Mouse (Mus musculus): ENCODE results near the gene Arhgap9. TPM values are rescaled to one million over a fixed set of nuclear protein-coding genes. Genes with fewer than 3 reads are reported as not detected.

Arhgap9 gene
- polyA plus RNA-seq, 1 experiment from 2014 or later, result 0.81 TPM

- Histone ChIP-seq H3K4me1 (ENCODE audit: control insufficient read depth, insufficient read depth, low read depth, low read length) (peaks cover 4% of the 10 kb centered on the region; the same call in 1 of the 2 replicates), H3K9me3 (ENCODE audit: control insufficient read depth, low read length) (no peaks in the 10 kb centered on the region), H3K27ac (ENCODE audit: low read depth, low read length) (no peak overlapping the region), H3K36me3 (ENCODE audit: control insufficient read depth, insufficient read depth, low read length) (no peaks in the 10 kb centered on the region), H3K9ac (ENCODE audit: low read depth, low read length) (no peak overlapping the region), H3K4me3 (ENCODE audit: low read length) (no peak overlapping the region), H3K27me3 (replicated peaks; ENCODE audit: control insufficient read depth, insufficient read depth, low read length) (0 out of 2 replicates have a peak, but pooled peaks cover 2% of the 10 kb centered on the region), H3K4me2 (ENCODE audit: low read length) (no peak overlapping the region)
- WGBS, result 77% methylated on average over 2 of the region's 2 CpGs
- no peak for ATAC-seq
These were observed 4.5 kb upstream of the Arhgap9 start for GRCm38 (mm10) chr10:127317277-127317676.

- Histone ChIP-seq H3K9ac (ENCODE audit: low read depth, low read length) (no peak overlapping the region), H3K27me3 (replicated peaks; ENCODE audit: control insufficient read depth, insufficient read depth, low read length) (peaks cover 5% of the 10 kb centered on the region; the same call in 1 of the 2 replicates), H3K4me3 (ENCODE audit: low read length) (no peak overlapping the region), H3K27ac (ENCODE audit: low read depth, low read length) (no peak overlapping the region), H3K4me1 (ENCODE audit: control insufficient read depth, insufficient read depth, low read depth, low read length) (no peaks in the 10 kb centered on the region), H3K36me3 (ENCODE audit: control insufficient read depth, insufficient read depth, low read length) (no peaks in the 10 kb centered on the region), H3K9me3 (ENCODE audit: control insufficient read depth, low read length) (no peaks in the 10 kb centered on the region), H3K4me2 (ENCODE audit: low read length) (no peak overlapping the region)
- 57% methylated on average over 4 of the region's 4 CpGs for WGBS
- no peak for ATAC-seq
These were observed 3.8 kb upstream of the Arhgap9 start for GRCm38 (mm10) chr10:127318009-127318408.

DNA sequence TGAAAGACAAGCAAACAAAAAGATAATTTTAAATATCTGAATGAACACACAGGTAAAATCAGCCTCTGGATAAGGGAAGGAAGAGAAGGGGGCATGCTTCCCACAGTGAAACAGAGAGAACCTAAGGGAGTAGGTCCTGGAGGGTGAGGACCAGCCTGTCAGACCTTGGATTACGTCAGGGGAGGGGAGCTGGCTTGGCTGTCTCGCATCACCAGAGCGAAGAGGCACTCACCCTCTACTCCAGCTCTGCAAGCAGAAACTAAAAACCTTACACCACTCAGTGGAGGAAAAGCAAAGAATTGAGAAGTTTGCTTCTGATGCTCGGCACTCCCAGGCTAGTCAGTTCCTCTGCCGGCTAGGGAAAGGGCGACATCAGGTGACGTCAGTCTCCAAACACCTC lies 1.8 kb upstream of the Arhgap9 start:
- H3K27me3 ChIP-seq (replicated peaks; ENCODE audit: control insufficient read depth, insufficient read depth, low read length), result peaks cover 16% of the 10 kb centered on the region
- H3K36me3 ChIP-seq (ENCODE audit: control insufficient read depth, insufficient read depth, low read length), result no peaks in the 10 kb centered on the region
- H3K27ac ChIP-seq (ENCODE audit: low read depth, low read length), result no peak overlapping the region
- no peaks in the 10 kb centered on the region for H3K9me3 ChIP-seq (ENCODE audit: control insufficient read depth, low read length)
- no peak overlapping the region for H3K9ac ChIP-seq (ENCODE audit: low read depth, low read length)
- no peak for ATAC-seq
- WGBS, result 80% methylated on average over 7 of the region's 7 CpGs
- no peak overlapping the region for H3K4me3 ChIP-seq (ENCODE audit: low read length)
- no peaks in the 10 kb centered on the region for H3K4me1 ChIP-seq (ENCODE audit: control insufficient read depth, insufficient read depth, low read depth, low read length)
- no peak overlapping the region for H3K4me2 ChIP-seq (ENCODE audit: low read length)

DNA sequence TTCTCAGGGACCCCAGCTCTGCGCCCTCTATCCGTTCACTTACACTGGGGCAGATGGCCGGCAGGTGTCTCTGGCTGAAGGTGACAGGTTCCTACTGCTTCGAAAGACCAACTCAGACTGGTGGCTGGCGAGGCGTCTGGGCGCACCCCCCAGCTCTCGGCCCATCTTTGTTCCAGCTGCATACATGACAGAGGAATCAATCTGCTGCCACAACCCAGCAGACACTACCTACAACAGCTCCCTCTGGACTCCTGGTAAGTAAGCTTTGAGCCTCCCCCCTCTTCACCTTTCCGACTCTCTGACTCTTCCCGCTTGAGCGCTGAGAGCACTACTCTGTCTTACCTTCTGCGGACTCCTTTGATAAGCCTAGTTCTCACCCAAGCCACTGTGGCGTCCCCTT lies 414 bp downstream of the Arhgap9 start:
- no peak overlapping the region for H3K4me3 ChIP-seq (ENCODE audit: low read length)
- H3K4me1 ChIP-seq (ENCODE audit: control insufficient read depth, insufficient read depth, low read depth, low read length), result peaks cover 10% of the 10 kb centered on the region
- WGBS, result 66% methylated on average over 13 of the region's 13 CpGs
- H3K9ac ChIP-seq (ENCODE audit: low read depth, low read length), result no peak overlapping the region
- no peaks in the 10 kb centered on the region for H3K36me3 ChIP-seq (ENCODE audit: control insufficient read depth, insufficient read depth, low read length)
- no peak overlapping the region for H3K27ac ChIP-seq (ENCODE audit: low read depth, low read length)
- ATAC-seq, result no peak
- H3K4me2 ChIP-seq (ENCODE audit: low read length), result no peak overlapping the region
- H3K9me3 ChIP-seq (ENCODE audit: control insufficient read depth, low read length), result 0 out of 2 replicates have a peak, but pooled peaks cover under 1% of the 10 kb centered on the region
- H3K27me3 ChIP-seq (replicated peaks; ENCODE audit: control insufficient read depth, insufficient read depth, low read length), result peaks cover 32% of the 10 kb centered on the region

DNA sequence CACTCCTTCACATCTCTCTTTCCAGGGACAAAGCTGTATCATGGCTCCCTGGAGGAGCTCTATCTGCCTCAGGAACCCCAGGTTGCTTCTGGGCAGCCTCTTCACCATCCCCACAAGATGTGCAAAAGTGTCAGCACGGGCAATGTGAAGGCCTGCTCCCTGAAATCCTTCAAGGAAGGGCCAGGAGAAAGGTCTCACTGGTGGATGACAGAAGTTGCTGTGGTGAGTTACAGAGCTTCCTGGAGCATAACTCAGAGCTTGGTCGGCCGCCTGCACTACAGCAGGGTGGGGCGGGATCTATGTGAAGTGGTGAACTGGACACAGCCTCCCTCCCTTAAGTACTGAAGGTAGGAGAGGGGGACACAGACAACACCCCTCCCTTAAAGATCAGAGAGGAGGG lies 905 bp downstream of the Arhgap9 start:
- Histone ChIP-seq H3K27ac (ENCODE audit: low read depth, low read length) (no peak overlapping the region), H3K4me2 (ENCODE audit: low read length) (no peak overlapping the region), H3K9ac (ENCODE audit: low read depth, low read length) (no peak overlapping the region), H3K9me3 (ENCODE audit: control insufficient read depth, low read length) (0 out of 2 replicates have a peak, but pooled peaks cover 2% of the 10 kb centered on the region), H3K36me3 (ENCODE audit: control insufficient read depth, insufficient read depth, low read length) (no peaks in the 10 kb centered on the region), H3K4me3 (ENCODE audit: low read length) (no peak overlapping the region), H3K27me3 (replicated peaks; ENCODE audit: control insufficient read depth, insufficient read depth, low read length) (peaks cover 37% of the 10 kb centered on the region), H3K4me1 (ENCODE audit: control insufficient read depth, insufficient read depth, low read depth, low read length) (peaks cover 10% of the 10 kb centered on the region)
- WGBS, result 85% methylated on average over 4 of the region's 4 CpGs
- ATAC-seq, result no peak

- H3K36me3 ChIP-seq (ENCODE audit: control insufficient read depth, insufficient read depth, low read length), result no peaks in the 10 kb centered on the region
- ATAC-seq, result no peak
- H3K9ac ChIP-seq (ENCODE audit: low read depth, low read length), result no peak overlapping the region
- H3K27ac ChIP-seq (ENCODE audit: low read depth, low read length), result no peak overlapping the region
- 82% methylated on average over 17 of the region's 17 CpGs for WGBS
- H3K9me3 ChIP-seq (ENCODE audit: control insufficient read depth, low read length), result 0 out of 2 replicates have a peak, but pooled peaks cover 2% of the 10 kb centered on the region
- no peak overlapping the region for H3K4me2 ChIP-seq (ENCODE audit: low read length)
- H3K4me1 ChIP-seq (ENCODE audit: control insufficient read depth, insufficient read depth, low read depth, low read length), result peaks cover 10% of the 10 kb centered on the region
- peaks cover 44% of the 10 kb centered on the region for H3K27me3 ChIP-seq (replicated peaks; ENCODE audit: control insufficient read depth, insufficient read depth, low read length)
- H3K4me3 ChIP-seq (ENCODE audit: low read length), result no peak overlapping the region
These were observed 1.5 kb downstream of the Arhgap9 start for GRCm38 (mm10) chr10:127323131-127323855.

DNA sequence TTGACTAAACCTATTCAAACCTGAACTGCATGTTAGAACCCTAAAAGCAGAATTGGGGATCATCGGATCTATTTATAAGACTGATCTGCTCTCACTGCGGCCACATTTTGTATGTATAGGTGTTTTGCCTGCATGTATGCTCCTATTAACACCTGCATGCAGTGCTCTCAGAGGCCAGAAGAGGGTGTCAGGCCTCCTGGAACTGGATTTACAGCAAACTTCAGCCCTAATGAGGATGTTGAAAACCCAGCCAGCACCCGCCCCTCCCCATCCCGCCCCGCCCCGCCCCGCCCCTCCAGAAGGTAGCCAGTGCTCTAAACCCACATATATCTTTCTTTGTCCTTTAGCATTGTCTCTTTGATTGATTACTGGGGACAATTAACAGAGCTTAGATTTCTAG lies 2.7 kb downstream of the Arhgap9 start:
- Histone ChIP-seq H3K4me2 (ENCODE audit: low read length) (no peak overlapping the region), H3K36me3 (ENCODE audit: control insufficient read depth, insufficient read depth, low read length) (no peaks in the 10 kb centered on the region), H3K27me3 (replicated peaks; ENCODE audit: control insufficient read depth, insufficient read depth, low read length) (peaks cover 53% of the 10 kb centered on the region), H3K4me3 (ENCODE audit: low read length) (no peak overlapping the region), H3K4me1 (ENCODE audit: control insufficient read depth, insufficient read depth, low read depth, low read length) (peaks cover 10% of the 10 kb centered on the region), H3K9ac (ENCODE audit: low read depth, low read length) (no peak overlapping the region), H3K9me3 (ENCODE audit: control insufficient read depth, low read length) (0 out of 2 replicates have a peak, but pooled peaks cover 2% of the 10 kb centered on the region), H3K27ac (ENCODE audit: low read depth, low read length) (no peak overlapping the region)
- WGBS, result 24% methylated on average over 3 of the region's 7 CpGs
- no peak for ATAC-seq

- H3K27me3 ChIP-seq (replicated peaks; ENCODE audit: control insufficient read depth, insufficient read depth, low read length), result peaks cover 56% of the 10 kb centered on the region
- WGBS, result 27% methylated on average over 14 of the region's 14 CpGs
- no peak overlapping the region; the same call in 1 of the 2 replicates for H3K4me2 ChIP-seq (ENCODE audit: low read length)
- H3K9me3 ChIP-seq (ENCODE audit: control insufficient read depth, low read length), result 0 out of 2 replicates have a peak, but pooled peaks cover 2% of the 10 kb centered on the region
- no peaks in the 10 kb centered on the region for H3K36me3 ChIP-seq (ENCODE audit: control insufficient read depth, insufficient read depth, low read length)
- no peak for ATAC-seq
- H3K9ac ChIP-seq (ENCODE audit: low read depth, low read length), result no peak overlapping the region
- H3K4me3 ChIP-seq (ENCODE audit: low read length), result no peak overlapping the region
- no peak overlapping the region for H3K27ac ChIP-seq (ENCODE audit: low read depth, low read length)
- H3K4me1 ChIP-seq (ENCODE audit: control insufficient read depth, insufficient read depth, low read depth, low read length), result peaks cover 10% of the 10 kb centered on the region
These were observed 3.8 kb downstream of the Arhgap9 start for GRCm38 (mm10) chr10:127325454-127326016.

GRCm38 (mm10) chr10:127326017-127326801 lies 4.4 kb downstream of the Arhgap9 start:
- 0 out of 2 replicates have a peak, but pooled peaks cover 2% of the 10 kb centered on the region for H3K9me3 ChIP-seq (ENCODE audit: control insufficient read depth, low read length)
- peak overlapping the region; percentile 56 for H3K9ac ChIP-seq (ENCODE audit: low read depth, low read length)
- peaks cover 10% of the 10 kb centered on the region for H3K4me1 ChIP-seq (ENCODE audit: control insufficient read depth, insufficient read depth, low read depth, low read length)
- ATAC-seq, result 0 out of 2 replicates have a peak, but pooled peaks have one; percentile 19
- no peak overlapping the region for H3K27ac ChIP-seq (ENCODE audit: low read depth, low read length)
- no peaks in the 10 kb centered on the region for H3K36me3 ChIP-seq (ENCODE audit: control insufficient read depth, insufficient read depth, low read length)
- peaks cover 56% of the 10 kb centered on the region for H3K27me3 ChIP-seq (replicated peaks; ENCODE audit: control insufficient read depth, insufficient read depth, low read length)
- H3K4me2 ChIP-seq (ENCODE audit: low read length), result peak overlapping the region; percentile 68
- H3K4me3 ChIP-seq (ENCODE audit: low read length), result peak overlapping the region; percentile 39
- under 1% methylated on average over 54 of the region's 54 CpGs for WGBS

Measured in hindbrain, embryonic 16.5 days (tissue).